Mouse (Mus musculus) c-Kit-positive CD71-negative TER-119-negative erythroid progenitor cells, embryonic 14.5 days (primary cell): ENCODE measurements at regions not wholly inside any gene's neighbourhood (a gene's known extent, or its start where the extent isn't known, plus 50 kb on each side); places are given as distances from the start of the nearest gene placed in this dataset.

Source experiments
- DNase-seq: peaks from one replicate; pipeline ENCODE4 v3.0.0-alpha.2; 2013; ENCODE audit warnings: low read depth

DNA sequence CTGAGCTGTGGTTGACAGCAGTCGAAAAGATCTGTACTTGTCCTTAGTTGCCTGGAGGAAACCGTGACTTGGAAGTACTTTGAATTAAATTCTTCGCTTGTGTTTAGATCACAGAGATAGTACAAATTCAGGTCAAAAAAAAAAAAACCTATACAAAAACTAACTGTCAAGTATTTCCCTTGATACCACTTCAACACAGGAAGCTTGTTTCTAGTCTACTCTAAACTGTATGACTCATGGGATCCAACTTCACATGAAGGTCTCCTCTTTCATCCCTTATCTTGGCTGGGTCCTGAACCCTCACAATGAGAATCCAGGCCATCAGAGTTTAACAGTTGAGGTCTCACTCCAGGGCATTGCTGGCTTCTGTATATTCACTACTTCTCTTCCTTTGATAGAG is 54.8 kb downstream of the Tmem30b start:
- DNase-seq, result no peak

DNA sequence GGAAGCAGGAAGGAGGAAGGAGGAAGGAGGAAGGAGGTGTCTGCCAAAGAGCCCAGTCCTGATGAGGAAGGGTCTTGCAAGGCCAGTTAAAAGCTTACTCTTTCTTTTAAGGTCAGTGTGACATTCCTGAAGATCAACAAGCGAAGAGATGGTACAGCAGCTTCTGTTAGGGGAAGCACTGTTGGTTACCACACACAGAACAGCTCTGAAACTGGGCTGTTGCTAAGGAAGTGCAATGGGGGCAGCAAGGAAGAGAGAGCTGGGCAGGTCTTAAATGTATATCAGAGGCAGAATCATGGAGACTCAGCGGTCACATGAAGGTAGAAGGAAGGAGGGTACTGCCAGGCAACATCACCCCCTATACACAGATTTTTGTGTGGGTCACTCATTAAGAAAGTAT is 63.3 kb downstream of the Tmem30b start:
- no peak for DNase-seq

DNA sequence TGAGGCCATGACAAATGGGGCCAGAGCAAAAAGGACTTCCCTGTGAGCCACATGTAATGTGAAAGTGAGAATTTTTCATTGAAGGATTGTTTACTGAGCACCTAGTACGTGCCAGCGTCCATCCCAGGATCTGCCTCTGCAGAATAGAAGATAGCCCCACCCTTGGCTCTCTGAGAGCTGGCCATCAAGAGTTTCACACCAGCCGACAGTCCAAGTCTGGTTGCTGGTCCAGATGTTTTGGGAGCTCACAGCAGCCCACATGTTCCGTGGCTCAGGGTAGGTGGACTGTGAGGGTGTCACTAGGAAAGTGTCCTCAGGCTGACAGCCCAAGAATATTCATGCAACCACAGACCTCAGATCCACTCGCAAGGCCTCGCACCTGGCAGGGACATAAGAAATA is 63.9 kb downstream of the Tmem30b start:
- no peak for DNase-seq

DNA sequence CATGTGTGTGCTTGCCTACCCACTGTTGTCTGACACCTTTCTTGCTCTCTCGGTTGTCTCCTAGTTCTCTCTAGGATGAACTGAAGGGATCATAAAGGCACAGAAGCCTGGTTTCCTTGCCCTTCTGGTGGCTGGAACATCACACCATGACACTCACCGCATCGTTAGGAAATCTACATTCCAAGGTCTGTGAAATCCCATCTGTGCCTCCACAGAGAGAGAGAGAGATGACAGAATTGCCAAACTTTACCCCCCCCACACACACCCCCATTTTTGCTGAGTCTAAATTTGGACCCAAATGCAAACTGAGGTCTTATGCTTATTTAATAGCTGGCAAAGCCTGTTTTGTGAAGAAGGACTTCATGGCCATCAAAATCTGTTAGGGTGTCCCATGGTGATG is 64.5 kb downstream of the Tmem30b start:
- DNase-seq, result no peak

DNA sequence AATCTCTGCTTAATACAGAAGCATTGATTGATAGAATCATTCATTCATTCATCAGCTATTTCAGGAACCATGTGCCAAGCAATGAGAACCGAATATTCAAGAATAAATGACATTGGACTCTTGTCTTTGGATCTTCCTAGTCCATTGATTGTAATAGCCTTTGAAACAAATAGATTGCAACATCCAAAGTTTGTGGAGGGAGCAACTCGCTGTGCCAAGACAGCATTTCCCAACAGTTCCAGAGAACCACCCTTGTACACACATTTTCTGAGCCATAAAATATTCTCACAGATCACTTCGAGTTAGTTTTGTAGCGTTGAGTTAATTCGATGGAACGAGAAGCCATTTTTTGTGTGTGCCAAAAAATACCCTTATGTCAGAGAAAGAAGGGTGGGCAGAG is 65.0 kb downstream of the Tmem30b start:
- DNase-seq, result no peak

DNA sequence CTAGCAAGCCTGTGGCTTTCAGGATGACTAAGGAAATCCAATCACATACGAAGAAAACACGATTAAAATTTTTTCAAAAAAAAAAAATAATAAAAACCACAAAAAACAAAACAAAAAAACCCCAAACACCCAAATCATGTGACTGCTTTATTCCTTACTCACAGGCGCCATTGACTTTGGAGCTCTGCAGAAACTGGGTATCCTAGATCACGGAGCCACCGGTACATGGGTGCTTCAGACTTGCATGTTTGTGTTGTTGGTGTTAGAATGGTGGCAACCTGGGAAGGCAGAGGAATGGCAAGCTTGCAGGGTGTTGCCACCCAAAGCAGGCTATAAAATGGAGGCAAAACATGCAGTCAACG is 65.6 kb downstream of the Tmem30b start:
- no peak for DNase-seq

DNA sequence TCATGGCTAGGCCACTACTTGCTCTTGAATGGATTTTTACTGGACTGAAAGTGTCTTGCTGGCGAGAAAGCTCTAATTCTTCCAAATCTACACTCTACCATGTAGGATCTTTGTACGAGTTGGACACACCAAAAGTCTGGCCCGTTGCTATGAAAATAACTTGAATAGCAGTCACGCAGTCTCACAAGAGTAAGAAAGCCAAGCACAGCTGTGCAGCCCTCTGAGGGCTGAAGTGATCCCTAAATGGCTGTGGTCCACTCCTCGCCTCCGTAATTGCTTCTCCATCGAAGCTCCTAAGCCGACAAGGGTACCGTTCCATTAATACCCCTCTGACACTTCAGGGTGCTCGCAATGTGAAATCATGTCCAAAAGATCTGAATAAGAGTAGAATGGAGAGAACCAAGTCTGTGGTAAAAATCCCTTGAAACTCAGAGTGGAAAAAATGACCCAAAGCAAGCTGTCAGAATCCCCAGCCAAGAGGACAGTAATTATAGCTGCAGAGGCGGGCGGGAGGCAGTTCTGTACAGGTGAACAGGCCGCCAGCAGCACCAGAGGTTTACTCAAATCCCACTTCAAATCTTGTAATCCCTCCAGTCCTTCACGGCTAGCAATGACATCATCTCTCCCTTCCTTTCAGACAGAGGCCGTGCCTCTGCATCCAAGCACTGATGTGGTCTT is 66.1 kb downstream of the Tmem30b start:
- no peak for DNase-seq

DNA sequence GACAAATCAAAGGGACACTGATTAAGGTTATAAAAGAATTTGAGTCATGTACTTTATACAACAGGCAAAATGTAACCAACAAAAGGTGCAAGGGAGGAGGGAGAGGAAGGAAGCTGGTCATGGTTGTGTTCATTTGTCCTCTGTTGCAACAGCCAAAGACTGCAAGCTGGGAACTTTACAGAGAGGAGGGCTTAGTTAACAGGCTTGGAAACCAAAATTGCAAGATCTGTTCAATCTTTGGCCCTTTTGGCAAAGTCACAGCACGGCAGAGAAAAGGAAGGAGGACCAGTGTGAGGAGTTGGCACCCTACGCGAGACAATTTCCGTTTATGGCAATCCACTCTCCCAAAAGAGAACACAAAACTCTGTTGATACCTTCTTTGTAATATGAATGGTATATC is 67.6 kb downstream of the Tmem30b start:
- DNase-seq, result no peak

DNA sequence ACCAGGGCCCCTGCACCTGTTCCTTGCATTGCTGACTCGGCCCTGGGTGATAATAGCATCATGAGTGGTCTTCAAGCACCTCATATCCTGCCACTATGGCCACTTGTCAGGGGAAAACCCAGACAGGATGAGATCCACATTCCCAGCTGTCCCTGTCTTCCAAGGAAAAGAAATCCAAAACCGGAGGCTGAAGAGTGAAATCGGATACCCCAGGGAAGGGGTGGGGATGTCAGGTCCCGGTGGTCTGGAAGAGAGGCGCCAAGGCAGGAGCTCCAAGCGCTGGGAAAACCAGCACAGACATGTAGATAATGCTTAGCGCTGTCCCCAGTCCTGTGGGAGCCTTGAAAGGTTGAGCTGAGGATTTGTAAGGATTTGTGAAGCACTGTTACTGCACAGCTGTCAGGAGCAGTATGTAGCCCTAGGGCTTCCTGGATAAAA is 69.8 kb downstream of the Tmem30b start:
- no peak for DNase-seq

DNA sequence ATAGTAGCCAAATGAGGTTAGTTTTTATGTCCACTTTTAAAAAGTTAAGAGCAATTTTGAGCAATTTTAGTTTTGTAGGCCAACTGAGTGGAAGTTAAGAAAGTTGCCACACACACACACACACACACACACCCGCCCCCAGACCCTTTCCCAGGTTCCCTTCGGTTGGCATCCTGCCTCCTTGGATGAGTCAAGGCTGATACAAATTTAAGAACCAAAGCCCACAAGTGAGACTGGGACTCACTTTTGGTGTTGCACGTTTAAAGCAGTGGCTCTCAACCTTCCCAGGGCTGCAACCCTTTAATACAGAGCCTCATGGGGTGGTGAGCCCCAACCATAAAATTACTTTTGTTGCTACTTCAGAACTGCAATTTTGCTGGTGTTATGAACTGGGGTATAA is 70.4 kb downstream of the Tmem30b start:
- DNase-seq, result no peak

DNA sequence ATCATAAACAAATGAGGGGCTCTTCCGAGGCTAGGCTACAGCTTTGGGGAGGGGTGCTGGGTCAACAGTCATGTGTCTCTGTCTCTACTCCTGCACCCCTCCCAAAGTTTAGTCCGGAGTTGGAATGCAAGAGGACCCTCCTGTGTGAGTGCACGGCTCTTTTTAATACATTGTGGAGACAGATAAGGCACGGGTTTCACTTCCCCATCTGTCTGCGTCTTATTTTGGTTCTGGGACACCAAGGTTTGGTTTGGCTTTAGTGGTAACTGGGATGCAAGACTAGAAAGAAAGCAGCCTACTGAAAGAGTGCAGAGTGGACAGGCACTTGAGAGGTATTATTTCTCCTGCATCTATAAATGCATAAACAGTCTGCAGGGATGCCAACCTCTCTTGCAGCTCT is 71.2 kb downstream of the Tmem30b start:
- DNase-seq, result peak; percentile 33

DNA sequence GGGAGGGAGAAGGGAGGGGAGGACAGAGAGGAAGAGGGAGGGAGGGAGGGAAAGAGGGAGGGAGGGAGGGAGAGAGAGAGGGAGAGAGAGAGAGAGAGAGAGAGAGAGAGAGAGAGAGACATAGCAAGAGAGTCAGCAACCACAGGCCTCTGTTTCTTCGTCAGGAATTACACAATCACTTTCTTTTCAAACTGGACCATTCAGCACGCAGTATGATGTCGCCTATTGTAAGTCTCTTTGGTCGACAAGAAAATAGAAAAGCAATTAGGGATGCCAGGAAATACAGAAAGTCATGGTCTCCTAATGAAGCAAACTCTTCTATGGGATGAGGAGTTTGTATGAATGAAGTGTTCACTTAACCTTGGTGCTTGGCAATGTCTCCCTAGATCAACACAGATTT is 73.1 kb downstream of the Tmem30b start:
- no peak for DNase-seq

DNA sequence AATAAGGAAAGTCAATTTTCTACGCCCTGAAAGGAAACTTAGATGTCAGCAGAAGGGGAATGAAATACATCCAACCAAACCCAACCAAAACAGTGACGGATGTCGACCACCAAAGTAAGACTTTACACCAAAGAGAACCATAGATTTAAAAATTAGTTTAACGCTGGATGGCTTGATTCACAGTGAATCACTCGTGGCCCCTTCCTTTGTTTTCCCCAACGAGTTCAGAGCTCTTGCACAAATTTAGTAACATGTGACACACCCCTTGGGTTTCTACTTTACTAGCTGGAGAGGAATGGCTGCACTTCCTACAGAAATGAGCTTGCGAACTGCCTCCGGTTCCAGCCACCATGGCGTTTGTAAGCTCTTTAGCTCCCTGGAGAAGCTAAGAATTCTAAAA is 74.2 kb downstream of the Tmem30b start:
- DNase-seq, result no peak

DNA sequence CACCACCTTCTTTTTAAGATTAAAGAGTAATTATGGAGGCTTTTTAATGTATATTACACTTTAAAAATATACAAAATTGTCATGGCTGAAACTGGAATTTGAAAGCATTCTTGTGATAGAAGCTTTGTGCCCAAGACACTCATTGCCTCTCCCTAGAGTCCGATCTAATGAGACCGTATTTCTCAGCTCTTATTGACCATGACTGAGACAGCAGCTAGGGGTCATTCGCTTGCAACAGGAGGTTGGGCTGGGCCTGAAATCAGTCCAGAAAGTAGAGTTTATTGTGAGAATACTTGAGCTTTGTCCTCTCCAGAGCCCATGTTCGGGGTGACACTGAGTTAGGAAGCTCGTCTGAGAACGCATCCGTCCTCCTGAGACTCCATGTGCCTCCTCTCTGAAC is 79.7 kb downstream of the Tmem30b start:
- no peak for DNase-seq

DNA sequence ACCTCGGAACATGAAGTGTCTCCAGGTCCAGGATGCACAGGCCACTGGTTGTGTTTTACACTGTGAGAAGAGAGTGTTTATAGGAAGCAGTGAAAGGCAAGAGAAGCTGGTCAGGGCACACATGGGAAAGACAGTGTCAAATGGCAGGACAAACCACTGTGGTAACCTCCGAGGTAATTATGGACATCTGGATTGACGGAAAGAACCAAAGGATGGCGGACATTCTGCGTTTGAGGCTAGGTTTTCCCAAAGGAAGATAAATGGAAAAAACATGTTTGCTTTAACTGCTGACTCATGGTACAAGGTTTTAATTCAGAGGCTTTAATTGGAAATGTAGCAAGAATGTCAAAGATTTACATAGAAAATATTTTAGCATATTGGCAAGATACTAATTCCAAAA is 80.2 kb downstream of the Tmem30b start:
- DNase-seq, result no peak

DNA sequence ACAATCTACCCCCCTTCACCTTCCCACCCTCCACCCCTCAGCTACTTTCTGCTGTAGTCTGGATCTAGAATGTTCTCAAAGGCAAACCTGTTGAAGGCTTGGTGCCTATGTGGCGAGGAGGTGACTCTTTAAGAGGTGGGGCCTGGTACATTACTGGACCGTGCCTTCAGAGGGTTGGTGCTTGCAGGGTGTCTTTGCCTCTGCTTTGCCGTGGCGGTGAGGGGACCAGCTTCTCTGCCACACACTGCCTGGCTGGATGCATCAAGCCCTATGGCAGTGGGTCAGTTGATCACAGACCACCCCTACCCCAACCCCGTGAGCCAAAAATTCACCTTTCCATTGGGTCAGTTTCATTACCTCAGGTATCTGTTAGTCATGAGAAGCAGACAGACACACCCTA is 81.9 kb downstream of the Tmem30b start:
- no peak for DNase-seq

DNA sequence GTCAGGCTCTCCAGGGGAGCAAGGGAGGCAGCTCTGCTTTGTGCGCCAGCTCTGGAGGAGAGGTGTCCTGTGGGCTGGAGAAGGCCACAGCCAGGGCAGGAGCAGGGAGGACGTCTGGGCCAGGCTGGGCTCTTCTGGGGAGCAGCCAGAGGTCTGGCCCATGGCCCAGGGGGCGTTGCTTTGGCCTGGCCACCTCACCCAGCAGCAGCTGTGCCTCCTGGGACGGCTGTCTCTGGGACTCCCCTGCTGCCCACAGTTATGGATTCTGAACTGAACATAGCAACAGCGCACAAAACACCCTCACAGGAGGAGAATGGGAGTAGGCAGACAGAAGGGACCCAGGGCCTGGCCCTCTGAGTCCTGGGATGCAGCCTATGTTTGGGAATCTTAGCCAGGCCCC is 84.1 kb downstream of the Tmem30b start:
- no peak for DNase-seq

DNA sequence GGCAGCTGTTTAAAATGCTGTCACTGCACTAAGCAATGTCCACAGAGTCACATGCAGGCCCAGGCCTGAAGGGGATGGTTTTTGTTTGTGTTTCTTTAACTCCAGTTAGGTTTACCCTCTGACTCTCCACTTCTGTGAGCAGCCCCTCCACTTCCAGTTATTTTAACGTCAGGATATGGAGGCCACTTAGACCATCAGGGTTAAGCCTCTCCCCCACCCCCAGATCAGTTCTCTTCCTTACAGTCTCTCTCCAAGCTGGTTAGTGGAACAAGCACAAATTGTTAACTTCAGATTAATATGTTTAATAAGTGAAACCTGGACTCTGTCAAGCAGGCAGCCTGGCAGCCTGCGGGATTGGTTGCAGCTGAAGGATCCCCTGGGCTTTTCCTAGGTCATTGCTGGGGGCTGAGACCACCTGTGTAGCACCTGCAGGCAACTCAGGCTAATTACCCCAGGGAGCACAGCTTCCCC is 85.9 kb downstream of the Tmem30b start:
- no peak for DNase-seq

DNA sequence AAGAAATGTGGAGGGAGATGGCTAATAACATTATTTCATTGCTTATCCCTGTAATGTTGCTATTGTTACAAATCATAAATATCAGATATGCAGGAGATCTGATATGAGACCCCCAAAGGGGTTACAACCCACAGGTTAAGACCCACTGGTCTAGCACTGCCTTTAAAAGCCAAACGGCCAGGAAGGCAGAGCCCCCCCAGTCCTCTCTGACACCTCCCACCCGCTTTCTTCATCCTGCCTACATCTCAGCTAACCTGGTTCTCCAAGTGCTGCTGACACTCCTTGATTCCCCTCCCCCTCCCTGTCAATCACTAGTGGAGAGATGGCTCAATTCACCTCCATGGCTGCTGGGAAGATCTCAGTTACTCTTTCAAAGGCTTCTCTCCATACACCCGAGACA is 94.9 kb downstream of the Tmem30b start:
- DNase-seq, result no peak

DNA sequence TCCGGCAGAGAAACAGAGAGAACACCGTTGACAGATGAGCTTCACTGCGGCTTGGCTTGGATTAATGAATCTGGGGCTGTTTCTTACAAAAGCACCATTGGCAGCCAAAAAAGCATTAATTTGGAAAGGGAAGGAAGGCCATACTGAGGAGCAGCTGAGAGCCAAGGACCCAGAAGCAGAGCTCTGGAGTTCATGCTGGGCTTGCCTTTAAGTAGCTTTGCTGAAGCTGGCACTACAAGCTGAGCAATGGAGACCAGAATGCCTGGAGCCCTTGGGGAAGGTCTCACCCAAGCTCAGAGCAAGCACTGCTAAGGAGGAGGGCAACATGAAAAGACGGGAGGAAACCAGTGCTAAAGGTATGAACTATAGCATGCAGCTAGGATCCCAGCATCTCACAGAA is 95.7 kb downstream of the Tmem30b start:
- DNase-seq, result no peak

DNA sequence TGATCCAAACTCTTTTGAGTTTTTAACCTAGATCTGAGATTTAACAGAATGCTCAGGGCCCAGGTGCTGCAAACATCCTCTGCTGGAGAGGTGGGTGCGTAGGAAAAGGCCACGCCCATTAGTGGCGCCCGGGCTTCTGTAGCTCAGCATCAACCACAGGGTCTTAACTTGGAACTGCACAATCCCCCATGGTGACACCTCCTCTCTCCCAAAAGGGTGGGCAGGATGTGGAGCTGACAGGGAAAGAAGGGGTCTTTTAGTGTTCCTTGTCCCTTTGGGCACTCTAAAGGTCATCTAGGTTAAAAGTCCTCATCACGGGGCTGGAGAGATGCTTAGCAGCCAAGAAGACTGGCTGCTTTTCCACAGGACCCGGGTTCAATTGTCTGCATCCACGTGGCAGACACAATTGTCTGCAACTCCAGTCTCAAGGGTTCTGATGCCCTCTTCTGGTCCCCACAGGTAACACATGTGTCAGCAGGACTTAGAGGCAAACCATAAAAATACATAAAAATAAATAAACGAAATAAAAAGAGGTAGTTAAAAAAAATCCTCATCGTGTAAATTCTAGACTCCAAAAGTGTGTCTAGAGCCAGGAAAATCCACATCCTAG is 96.2 kb downstream of the Tmem30b start:
- DNase-seq, result no peak

DNA sequence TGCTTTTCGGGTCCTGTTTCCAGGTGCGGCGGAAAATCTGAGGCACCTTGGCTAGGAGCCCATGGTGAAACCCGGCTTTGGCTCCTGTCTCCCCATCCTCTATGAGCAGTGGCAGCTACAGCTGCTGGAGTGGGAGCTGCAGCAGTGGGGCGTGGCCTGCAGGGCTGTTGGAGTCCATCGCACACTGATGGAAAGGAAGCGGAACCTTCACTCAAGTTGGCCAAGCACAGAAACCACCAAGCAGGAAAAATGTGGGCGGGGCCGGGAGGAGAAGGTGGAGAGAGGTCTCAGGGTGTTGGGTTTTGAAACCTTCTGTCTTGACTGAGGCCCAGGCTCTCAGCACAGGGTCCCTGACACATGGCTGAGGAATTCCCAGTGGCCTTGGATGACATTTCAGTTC is 97.1 kb downstream of the Tmem30b start:
- peak; percentile 22 for DNase-seq

DNA sequence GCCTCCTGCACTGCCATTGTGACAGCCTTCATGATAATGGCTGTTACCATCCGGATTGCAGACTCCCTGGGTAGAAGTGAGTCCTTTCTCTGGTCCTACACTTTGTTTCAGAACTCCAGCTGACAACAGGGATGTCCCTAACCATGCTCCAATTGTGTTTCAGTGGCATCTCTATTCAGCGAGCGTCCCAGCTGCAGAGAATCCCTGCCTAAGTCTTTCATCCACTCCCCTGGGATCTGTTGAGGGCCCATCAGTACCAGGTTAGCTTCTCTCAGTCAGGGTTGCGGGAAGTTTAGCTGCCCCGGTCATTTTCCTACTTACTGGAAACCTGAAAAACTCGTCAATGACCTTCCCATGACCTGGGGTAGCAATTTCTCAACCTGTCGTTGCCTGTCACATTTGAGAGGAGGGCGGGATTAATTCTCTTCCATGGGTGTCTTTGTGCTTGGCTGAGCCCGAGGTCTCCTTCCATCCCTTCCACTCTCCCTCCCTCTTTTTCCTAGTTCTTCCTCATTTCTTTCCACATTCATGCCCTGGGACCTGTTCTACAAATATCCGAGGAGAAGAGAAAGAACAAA is 97.7 kb downstream of the Tmem30b start:
- no peak for DNase-seq

DNA sequence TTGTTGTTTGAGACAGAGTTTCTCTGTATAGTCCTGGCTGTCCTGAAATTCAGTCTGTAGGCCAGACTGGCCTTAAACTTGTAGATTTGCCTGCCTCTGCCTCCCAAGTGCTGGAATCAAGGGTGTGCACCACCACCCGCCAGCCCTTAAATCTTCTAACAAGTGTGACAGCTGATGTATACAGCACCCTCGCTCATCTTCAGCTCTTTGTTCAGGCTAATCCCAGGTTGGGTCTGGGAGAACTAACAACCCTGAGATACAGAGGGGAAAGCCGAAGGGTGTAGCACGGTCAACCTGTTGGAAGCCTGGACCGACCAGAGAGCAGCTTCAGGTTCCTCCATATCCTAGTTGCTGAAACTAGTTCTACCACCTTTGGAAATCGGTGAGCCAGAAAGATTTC is 99.0 kb downstream of the Tmem30b start:
- no peak for DNase-seq
